Mouse (Mus musculus) liver, adult 2 months (tissue): ENCODE measurements around the gene Iqcg.

Experiments
- CTCF ChIP-seq: fragments of 200-500 bp; IDR thresholded peaks from 2 replicates; pipeline ENCODE4 v1.5.1; 2011; ENCODE audit warnings: low read depth, low read length, control low read depth
- POLR2A ChIP-seq: fragments of 200-500 bp; IDR thresholded peaks from 2 replicates; pipeline ENCODE4 v1.6.1; 2011; ENCODE audit warnings: low read length, control low read depth; ENCODE audit not compliant: insufficient read depth; ENCODE audit errors: extremely low read depth

DNA sequence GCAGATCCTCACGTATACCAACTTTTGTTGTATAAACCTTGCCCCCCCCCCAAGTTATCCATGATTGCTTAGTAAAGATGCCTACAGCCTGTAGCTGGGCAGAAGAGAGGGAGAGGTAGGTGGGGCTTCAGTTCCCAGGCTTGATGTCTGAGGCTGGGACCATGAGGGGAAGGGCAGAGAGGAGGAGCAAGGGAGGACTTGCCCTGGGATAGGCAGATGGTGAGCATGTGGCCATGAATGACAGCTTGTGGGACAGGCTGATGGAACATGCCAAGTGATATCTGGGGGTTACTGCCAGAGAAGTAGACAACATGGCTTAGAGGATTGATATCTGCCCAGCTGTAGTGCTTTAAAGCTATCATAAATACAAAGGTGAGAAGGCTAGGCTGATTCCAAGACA is 8.0 kb downstream of the Iqcg start:
- TF ChIP-seq CTCF (no peak), POLR2A (no peak)
